Mouse (Mus musculus): ENCODE measurements around the gene Fut11.

GRCm38 (mm10) chr14:20735892-20736390 lies 41.2 kb downstream of the Fut11 start:
- TF ChIP-seq CTCF (IDR thresholded peaks at IDR 0.05; ENCODE audit: low read depth, low read length) (no peak), GATA1 (IDR thresholded peaks at IDR 0.05; ENCODE audit: borderline replicate concordance, low read length) (no peak), POLR2AphosphoS5 (IDR thresholded peaks at IDR 0.05; ENCODE audit: insufficient replicate concordance, low read depth, low read length) (no peak)

All from G1E (cell line).